Mouse (Mus musculus) ovary, adult 18-20 months (tissue): ENCODE results near the gene Suds3.

Source experiments
- DNase-seq: peaks from one replicate; pipeline ENCODE4 v3.0.0; 2022; ENCODE audit warnings: low spot score, mixed read lengths

Gene Suds3

GRCm38 (mm10) chr5:117115836-117116366 lies at the start of gene Suds3:
Suds3 (minus strand) TSS chr5:117116113.
- peak; percentile 83 for DNase-seq

DNA sequence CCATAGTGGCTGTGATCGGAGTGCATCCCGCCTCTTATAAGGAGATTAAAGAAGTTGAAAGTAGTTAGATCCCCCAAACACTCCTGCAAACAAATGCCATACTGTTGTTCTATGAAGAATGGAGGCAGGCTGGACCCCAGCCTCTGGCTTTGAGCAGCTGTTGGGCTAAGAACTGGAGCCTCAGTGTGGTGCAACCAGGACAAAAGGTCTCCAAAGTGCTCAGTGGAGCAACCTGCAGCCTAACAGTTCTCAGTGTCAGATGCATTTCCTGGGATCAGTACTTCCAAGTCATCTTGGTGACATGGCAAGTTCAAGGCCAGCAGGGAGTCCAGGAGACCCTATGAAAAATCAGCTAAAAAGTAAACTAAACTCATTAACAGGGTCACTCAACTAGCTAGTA lies 49.0 kb upstream of the Suds3 start:
- DNase-seq = no peak

DNA sequence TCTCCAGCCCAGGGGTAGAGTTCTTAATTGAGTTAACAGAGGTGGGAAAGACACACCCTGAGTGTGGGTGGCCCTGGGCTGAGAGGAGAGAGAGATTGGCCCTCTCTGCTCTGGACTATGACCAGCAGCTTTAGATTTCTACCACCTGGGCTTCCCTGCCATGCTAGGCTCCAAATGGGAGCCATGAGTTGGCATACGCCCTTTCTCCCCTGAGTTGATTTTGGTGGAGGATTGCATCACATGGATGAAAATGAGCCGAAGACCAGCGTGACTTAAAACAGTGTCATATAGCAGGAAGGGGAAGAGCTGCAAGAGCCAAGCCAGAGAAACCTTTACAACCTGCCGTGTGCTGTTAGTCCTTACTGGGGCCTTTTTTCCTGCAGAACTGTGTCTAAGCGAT lies 48.6 kb upstream of the Suds3 start:
- no peak for DNase-seq

DNA sequence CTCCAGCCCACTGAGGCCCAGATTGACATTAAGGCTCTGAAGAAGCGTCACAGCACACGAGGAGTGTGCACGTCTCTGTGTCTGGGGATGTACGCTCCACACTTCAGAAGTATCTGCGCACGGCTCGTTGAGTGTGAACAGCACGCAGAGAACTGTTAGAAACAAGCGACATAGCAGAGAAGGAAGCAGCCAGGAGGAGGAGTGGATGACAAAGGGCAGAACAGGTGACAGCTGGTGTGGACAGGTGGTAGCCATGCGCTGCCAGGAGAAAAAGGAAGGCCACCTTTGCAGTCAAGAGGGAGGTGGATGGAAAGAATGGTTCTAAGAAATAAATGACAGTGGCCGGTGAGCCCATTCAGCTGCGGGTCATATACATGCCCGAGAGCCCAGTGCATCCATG lies 47.9 kb upstream of the Suds3 start:
- DNase-seq = no peak

DNA sequence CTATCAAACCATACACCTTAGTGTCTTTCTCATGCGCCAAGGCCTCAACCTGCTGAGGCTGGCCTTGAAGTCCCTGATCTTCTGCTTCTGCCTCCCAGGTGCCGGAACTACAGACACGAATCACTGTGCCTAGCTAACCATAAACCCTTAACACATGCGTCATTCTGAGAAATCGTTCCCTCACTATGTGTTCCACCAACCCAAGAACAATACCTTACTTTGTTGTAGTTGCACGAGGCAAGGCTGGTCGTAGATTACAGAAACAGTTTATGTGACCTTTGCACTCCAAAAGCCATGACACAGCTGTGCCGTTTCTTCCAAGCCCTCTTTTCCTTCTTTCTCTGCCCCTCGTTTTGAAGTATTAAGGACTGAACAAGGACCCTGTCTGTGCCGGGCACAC lies 44.6 kb upstream of the Suds3 start:
- no peak for DNase-seq

- no peak for DNase-seq
These were observed 43.9 kb upstream of the Suds3 start for GRCm38 (mm10) chr5:117159805-117160291.

DNA sequence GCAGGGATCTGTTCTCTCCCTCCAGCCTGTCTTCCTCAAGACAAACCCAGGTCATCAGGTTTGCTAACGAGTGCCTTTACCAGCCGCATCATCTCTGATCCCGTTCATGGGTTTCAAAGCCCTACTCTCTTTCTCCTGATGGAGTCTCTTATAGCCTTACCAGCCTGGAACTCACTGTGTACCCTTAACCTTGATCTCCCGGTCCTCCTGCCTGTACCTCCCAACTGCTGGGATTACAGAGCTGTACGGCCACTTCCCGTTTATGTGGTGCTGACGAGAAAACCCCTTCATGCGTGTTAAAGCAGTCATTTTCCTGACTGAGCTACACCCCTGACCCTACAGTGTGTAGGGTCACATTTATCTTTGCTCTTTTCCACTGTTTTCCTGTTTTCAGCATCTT lies 43.4 kb upstream of the Suds3 start:
- DNase-seq = no peak

DNA sequence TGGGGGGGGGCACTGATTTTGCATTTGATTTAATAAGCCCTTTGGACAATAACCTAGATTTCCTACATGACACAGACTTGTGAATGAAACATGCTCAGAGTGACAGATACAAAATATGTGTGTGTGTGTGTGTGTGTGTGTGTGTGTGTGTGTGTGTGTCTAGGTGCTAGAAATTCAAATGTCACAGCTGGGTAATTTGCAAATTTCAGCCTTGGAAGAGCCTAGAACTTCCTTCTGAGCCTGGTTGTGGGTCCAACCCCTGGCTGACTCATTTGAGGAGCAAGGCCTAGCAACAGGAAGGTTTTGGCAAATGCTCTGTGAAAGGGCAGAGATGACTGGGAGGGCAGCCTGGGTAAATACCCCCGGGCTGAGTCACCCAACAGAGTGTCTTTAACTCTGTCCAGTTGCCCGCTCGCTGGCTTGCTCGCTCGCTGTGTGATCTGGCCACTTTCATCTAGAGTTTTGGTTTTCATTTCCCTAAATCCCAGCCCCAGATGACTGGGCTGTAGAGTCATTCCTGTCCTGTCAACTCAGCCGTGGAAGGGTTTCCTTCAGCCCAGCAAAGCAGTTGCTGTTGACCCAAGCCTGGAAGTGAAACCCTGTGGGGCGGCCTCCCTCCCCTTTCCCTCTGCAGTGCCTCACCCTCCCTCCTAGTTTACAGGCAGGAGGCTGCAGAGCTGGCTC lies 42.6 kb upstream of the Suds3 start:
- DNase-seq = peak; percentile 61

DNA sequence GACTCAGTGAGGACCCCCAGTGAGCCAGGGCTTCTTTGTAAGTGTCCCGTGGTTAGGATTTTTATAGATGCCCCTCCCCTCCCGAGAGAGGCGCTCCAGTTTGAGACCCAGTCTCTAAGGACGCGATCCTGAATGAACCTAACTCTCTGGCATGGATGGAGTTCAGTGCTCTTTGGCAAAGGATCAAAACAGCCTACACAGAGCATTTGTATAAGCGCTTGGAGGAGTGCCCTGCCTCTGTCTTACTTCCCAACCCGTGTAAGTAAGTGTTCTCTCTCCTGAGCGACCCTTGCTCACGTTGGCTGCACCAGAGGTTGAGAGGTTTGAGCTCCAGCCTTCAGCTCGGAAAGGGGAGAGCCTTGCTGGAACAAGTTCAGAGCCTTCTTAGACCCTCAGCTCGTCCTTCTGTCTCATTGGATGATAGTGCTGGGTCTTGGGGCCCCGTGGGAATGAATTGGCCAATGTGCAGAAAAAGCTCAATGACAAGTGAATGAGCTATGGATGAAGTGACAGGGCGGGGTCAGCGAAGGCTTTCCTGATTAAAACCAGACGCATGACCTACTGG lies 37.7 kb upstream of the Suds3 start:
- DNase-seq = no peak

GRCm38 (mm10) chr5:117152944-117153343 lies 37.0 kb upstream of the Suds3 start:
- DNase-seq = no peak

DNA sequence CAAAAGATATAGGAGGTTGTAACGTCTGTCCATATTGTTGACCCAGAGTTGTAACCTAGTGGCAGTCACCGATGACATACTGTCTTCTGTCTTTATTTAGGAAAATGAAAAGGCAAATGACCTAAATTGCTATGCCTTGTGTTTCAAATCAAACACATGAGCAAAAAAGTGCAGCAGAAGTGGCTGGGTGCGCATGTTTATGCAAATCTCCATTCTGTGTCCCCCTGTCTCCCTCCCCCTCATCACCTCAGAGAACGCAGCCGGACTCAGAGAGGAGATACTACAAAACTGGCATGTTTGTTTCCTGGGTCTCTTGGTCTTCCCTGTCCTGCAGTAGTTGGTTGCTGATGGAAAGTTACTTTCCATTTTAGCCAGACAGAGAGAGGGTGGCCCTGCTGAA lies 34.2 kb upstream of the Suds3 start:
- DNase-seq = no peak

GRCm38 (mm10) chr5:117149054-117149942 lies 33.4 kb upstream of the Suds3 start:
- DNase-seq = no peak

DNA sequence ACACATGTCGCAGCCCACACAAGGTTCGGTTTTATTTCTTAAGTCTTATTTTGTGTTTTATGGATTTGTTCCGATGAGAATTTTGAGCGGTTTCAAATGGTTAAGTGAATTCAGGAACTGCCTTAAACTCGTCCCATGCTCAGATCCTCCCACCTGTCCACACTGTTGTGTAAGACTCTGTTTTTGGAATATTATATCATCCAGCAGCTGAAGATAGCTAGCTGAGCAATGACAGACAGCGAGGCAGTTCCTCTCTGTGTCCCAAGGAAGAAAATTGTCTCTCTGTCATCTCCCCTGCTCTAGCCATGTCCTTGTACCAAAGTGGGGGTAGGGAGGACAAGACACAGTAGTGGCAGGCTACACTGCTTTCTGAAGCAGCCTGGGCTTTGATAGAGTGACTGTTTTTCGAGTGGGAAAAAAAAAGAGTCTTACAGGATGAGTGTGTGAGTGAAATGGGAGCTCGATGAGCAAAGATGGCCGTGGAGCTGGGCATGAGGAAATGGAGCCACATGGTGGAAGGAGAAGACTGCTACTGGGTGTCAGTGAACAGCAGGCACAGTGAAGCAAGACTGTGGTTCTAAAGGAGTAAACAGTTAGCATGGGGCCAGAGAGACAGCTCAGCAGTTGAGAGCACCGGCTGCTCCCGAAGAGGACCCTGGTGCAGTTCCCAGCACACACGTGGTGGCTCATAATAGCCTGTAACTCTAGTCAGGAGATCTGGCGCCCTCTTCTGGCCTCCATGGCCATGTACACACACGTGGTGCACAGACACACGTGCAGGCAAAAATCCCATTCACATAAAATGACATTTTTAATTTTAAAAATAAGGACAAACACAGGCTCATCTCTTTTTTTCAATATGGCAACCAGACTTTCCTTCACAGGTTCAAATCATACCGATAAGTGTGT lies 31.5 kb upstream of the Suds3 start:
- no peak for DNase-seq

- no peak for DNase-seq
These were observed 30.3 kb upstream of the Suds3 start for GRCm38 (mm10) chr5:117146165-117146564.

DNA sequence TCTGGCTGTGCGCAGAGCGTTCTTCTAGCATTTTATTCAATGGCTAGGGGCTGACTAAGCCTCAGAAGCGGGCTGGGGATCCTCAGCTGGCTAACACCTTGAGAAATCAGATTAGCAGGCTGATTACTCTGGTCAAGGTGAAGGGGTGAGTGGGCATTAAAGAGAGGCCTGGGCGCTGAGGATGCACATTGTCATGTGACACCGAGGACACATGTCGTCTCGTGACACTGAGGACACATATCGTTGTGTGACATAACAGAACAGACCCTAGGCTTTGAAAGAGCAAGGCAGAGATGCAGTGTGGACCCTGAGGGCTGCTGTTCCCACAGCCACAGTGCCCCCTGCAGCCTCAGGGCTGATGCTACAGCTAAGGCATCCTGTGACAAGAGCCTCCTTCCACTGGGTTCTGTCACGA lies 27.8 kb upstream of the Suds3 start:
- no peak for DNase-seq

GRCm38 (mm10) chr5:117140374-117140773 lies 24.5 kb upstream of the Suds3 start:
- no peak for DNase-seq

DNA sequence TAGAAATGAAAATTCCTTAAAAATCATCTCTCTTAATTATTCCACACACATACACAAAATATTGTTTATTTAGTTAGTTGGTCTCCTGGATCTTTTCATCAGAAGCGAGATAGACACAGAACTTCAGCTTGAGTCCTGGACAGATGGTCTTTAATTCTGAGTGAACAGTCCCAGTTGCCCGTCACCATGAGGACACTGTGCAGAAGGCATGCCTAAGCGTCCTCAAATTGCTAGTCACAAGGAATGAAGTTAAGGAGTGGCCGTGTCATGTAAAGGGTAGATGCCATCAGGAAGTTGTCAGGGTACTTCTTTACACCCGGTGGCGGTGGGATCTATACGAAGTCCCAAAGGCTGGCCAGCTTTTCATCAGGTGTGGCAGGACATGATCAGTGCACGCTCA lies 23.9 kb upstream of the Suds3 start:
- no peak for DNase-seq

DNA sequence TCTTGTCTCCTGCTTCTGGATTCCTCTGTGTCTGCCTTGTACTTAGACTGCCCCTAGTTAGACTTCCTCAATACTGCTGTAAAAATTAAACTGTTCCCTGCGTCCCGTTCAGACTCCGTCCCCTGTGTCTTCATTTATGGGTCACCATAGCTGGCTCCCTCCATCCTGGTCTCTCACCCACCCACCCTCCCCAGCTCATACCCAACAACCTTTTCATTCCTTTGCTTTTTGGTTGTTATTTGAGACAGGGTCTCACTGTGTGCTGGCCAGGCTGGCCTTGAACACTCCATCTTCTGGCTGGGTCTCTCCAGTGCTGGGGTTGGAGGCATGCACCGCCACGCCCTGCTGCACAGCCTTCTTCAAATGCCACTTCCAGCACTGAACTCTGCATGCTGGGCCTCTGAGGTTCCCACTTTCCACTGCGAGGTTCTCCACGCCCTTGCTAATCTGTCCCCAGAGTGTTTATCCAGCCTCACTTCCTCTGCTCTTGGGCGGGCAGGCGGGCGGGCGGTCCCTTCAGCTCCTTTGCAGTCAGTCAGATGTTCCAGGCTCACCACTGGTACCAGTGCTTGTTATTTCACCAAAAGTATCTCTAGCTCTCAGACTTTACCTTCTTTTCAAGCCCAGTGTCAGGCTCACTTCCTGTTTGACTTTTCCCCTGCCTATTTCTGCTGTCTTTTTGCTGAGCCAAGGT lies 22.5 kb upstream of the Suds3 start:
- DNase-seq = no peak

GRCm38 (mm10) chr5:117137594-117137993 lies 21.7 kb upstream of the Suds3 start:
- no peak for DNase-seq

DNA sequence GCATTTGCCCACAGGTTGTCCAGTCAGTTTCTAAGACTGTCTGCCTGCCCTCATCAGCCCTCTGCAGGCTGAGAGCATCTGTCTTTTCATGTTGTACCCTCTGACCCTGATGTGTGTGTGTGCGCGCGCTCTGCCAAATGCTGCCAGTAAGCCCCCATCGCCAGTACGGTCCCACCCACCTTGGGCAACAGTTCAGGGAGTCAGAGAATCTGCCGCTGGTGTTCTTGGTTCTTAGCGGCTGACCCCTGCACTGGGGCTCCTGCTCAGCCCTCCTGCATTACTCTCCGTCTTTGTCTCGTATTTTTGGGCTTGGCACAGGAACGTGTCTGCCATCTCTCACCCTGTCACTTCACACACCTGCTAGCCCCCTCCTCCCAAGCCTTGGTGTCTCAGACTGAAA lies 21.1 kb upstream of the Suds3 start:
- DNase-seq = no peak

GRCm38 (mm10) chr5:117136570-117136969 lies 20.7 kb upstream of the Suds3 start:
- no peak for DNase-seq
